Mouse (Mus musculus): ENCODE results near the gene Zic3. TPM values are rescaled to one million over a fixed set of nuclear protein-coding genes. Genes with fewer than 3 reads are reported as not detected.
A peak's percentile ranks its signal among the peaks of the same experiment; 100 is the strongest.

Gene Zic3
- polyA plus RNA-seq, 1 experiment from 2014 or later: not detected

GRCm38 (mm10) chrX:58038061-58039007 is 15.8 kb downstream of the Zic3 start:
- no peak for TF ChIP-seq CTCF (IDR thresholded peaks at IDR 0.05; ENCODE audit: low read depth)
- Histone ChIP-seq H3K4me1 (replicated peaks; ENCODE audit: insufficient read depth, low read length) (no peaks in the 10 kb centered on the region), H3K36me3 (ENCODE audit: insufficient read depth, low read length) (no peaks in the 10 kb centered on the region), H3K9ac (ENCODE audit: low read depth, low read length) (no peak overlapping the region), H3K9me3 (replicated peaks; ENCODE audit: low read length) (no peaks in the 10 kb centered on the region), H3K27ac (no peak overlapping the region), H3K27me3 (ENCODE audit: insufficient read depth, low read length) (peaks cover 19% of the 10 kb centered on the region), H3K4me2 (ENCODE audit: low read length) (peak overlapping the region; percentile 43), H3K4me3 (replicated peaks; ENCODE audit: low read depth, low read length) (peak overlapping the region; percentile 23)
- DNase-seq (ENCODE audit: low spot score): no peak
- ATAC-seq (replicated peaks; ENCODE audit: low FRiP score, low read depth): no peak
- WGBS: 30% methylated on average over 64 of the region's 70 CpGs

GRCm38 (mm10) chrX:58039703-58040102 is 17.2 kb downstream of the Zic3 start:
- no peak overlapping the region for H3K4me2 ChIP-seq (ENCODE audit: low read length)
- no peak for TF ChIP-seq CTCF (IDR thresholded peaks at IDR 0.05; ENCODE audit: low read depth)
- no peak overlapping the region for H3K27ac ChIP-seq
- no peaks in the 10 kb centered on the region for H3K4me1 ChIP-seq (replicated peaks; ENCODE audit: insufficient read depth, low read length)
- ATAC-seq (replicated peaks; ENCODE audit: low FRiP score, low read depth) (no peak), DNase-seq (ENCODE audit: low spot score) (no peak)
- no peaks in the 10 kb centered on the region for H3K36me3 ChIP-seq (ENCODE audit: insufficient read depth, low read length)
- WGBS: 44% methylated on average over 4 of the region's 4 CpGs
- no peak overlapping the region for H3K9ac ChIP-seq (ENCODE audit: low read depth, low read length)
- peaks cover 13% of the 10 kb centered on the region for H3K27me3 ChIP-seq (ENCODE audit: insufficient read depth, low read length)
- no peak overlapping the region for H3K4me3 ChIP-seq (replicated peaks; ENCODE audit: low read depth, low read length)
- H3K9me3 ChIP-seq (replicated peaks; ENCODE audit: low read length): no peaks in the 10 kb centered on the region

GRCm38 (mm10) chrX:58041865-58042264 is 19.4 kb downstream of the Zic3 start:
- Histone ChIP-seq H3K4me1 (replicated peaks; ENCODE audit: insufficient read depth, low read length) (no peaks in the 10 kb centered on the region), H3K9ac (ENCODE audit: low read depth, low read length) (no peak overlapping the region), H3K4me2 (ENCODE audit: low read length) (no peak overlapping the region), H3K4me3 (replicated peaks; ENCODE audit: low read depth, low read length) (no peak overlapping the region), H3K27ac (no peak overlapping the region), H3K9me3 (replicated peaks; ENCODE audit: low read length) (no peaks in the 10 kb centered on the region), H3K27me3 (ENCODE audit: insufficient read depth, low read length) (peaks cover 13% of the 10 kb centered on the region), H3K36me3 (ENCODE audit: insufficient read depth, low read length) (no peaks in the 10 kb centered on the region)
- DNase-seq (ENCODE audit: low spot score) (no peak), ATAC-seq (replicated peaks; ENCODE audit: low FRiP score, low read depth) (no peak)
- TF ChIP-seq CTCF (IDR thresholded peaks at IDR 0.05; ENCODE audit: low read depth): no peak
- WGBS: 53% methylated on average over 3 of the region's 3 CpGs

GRCm38 (mm10) chrX:58042512-58042911 is 20.0 kb downstream of the Zic3 start:
- Histone ChIP-seq H3K9ac (ENCODE audit: low read depth, low read length) (no peak overlapping the region), H3K4me3 (replicated peaks; ENCODE audit: low read depth, low read length) (no peak overlapping the region), H3K9me3 (replicated peaks; ENCODE audit: low read length) (no peaks in the 10 kb centered on the region), H3K36me3 (ENCODE audit: insufficient read depth, low read length) (no peaks in the 10 kb centered on the region), H3K4me2 (ENCODE audit: low read length) (no peak overlapping the region), H3K27me3 (ENCODE audit: insufficient read depth, low read length) (peaks cover 13% of the 10 kb centered on the region), H3K27ac (no peak overlapping the region), H3K4me1 (replicated peaks; ENCODE audit: insufficient read depth, low read length) (no peaks in the 10 kb centered on the region)
- DNase-seq (ENCODE audit: low spot score) (no peak), ATAC-seq (replicated peaks; ENCODE audit: low FRiP score, low read depth) (no peak)
- TF ChIP-seq CTCF (IDR thresholded peaks at IDR 0.05; ENCODE audit: low read depth): no peak
- WGBS: 89% methylated on average over 4 of the region's 4 CpGs

Data from kidney, postnatal 0 days (tissue).